Mouse (Mus musculus) cerebellum, adult 2 months (tissue): ENCODE measurements around the gene Sema6c. TPM values are rescaled to one million over a fixed set of nuclear protein-coding genes. Genes with fewer than 3 reads are reported as not detected.
"Not testable (repeated sequence)": the region's sequence is repeated elsewhere in the genome, so short reads cannot be mapped to it uniquely, and the experiment has no call there.

Experiments
- DNase-seq, 2 experiments: peaks; one replicate each; pipeline ENCODE4 v3.0.0; 2021
- H3K27ac ChIP-seq: fragments of 200-500 bp; 2 replicates; pipeline ENCODE4 v1.5.1; 2012; ENCODE audit warnings: low read length, control low read depth, inconsistent platforms; ENCODE audit not compliant: insufficient read depth
- H3K27me3 ChIP-seq: fragments of 200-500 bp; 2 replicates; pipeline ENCODE4 v1.6.1; 2012; ENCODE audit warnings: inconsistent platforms, mild to moderate bottlenecking, low read length, moderate library complexity; ENCODE audit not compliant: control insufficient read depth, insufficient read depth
- H3K4me1 ChIP-seq: fragments of 200-500 bp; 2 replicates; pipeline ENCODE4 v1.6.1; 2011; ENCODE audit warnings: low read length; ENCODE audit not compliant: control insufficient read depth, insufficient read depth
- H3K4me3 ChIP-seq: fragments of 200-500 bp; replicated peaks from 2 replicates; pipeline ENCODE3; 2011; ENCODE audit warnings: mild to moderate bottlenecking, low read depth, low read length, control low read depth; ENCODE audit not compliant: insufficient read depth
- CTCF ChIP-seq: fragments of 200-500 bp; IDR thresholded peaks from 2 replicates; pipeline ENCODE4 v1.5.1; 2011; ENCODE audit warnings: low read depth, mild to moderate bottlenecking, control low read depth, low read length, moderate library complexity, borderline replicate concordance; ENCODE audit not compliant: insufficient read depth
- POLR2A ChIP-seq: fragments of 200-500 bp; IDR thresholded peaks from 2 replicates; pipeline ENCODE4 v1.6.1; 2011; ENCODE audit warnings: low read length, control low read depth, borderline replicate concordance; ENCODE audit not compliant: insufficient read depth
- WGBS: fragments of 180-500 bp; shearing (Covaris S2); methylation state at CpG from one replicate; pipeline ENCODE4 v1.1.7; 2018; 5-methylcytosine and 5-hydroxymethylcytosine counted together
- polyA plus RNA-seq: library from polyadenylated mRNA; depleted of rRNA; stranded (reverse); fragments of >200 nt; gene quantifications from 2 replicates; pipeline ENCODE4 v1.2.3, GENCODE M21; 2012

Sema6c gene
- polyA plus RNA-seq, 1 experiment = 40.5 TPM

GRCm38 (mm10) chr3:95200132-95200531 is 39.9 kb downstream of the Sema6c start:
- Histone ChIP-seq H3K27me3 (no peaks in the 10 kb centered on the region), H3K4me3 (no peak overlapping the region), H3K27ac (no peak overlapping the region), H3K4me1 (peaks cover 2% of the 10 kb centered on the region; the same call in 1 of the 2 replicates)
- TF ChIP-seq POLR2A (no peak), CTCF (no peak)
- 78% methylated on average over 7 of the region's 7 CpGs for WGBS
- no peak for DNase-seq

GRCm38 (mm10) chr3:95200562-95200961 is 40.3 kb downstream of the Sema6c start:
- Histone ChIP-seq H3K4me1 (no peaks in the 10 kb centered on the region; the same call in 1 of the 2 replicates), H3K27ac (no peak overlapping the region), H3K4me3 (no peak overlapping the region), H3K27me3 (no peaks in the 10 kb centered on the region)
- TF ChIP-seq POLR2A (no peak), CTCF (no peak)
- no peak for DNase-seq
- WGBS = 70% methylated on average over 2 of the region's 2 CpGs

GRCm38 (mm10) chr3:95203880-95204279 is 43.6 kb downstream of the Sema6c start:
- no peak overlapping the region for H3K27ac ChIP-seq
- 91% methylated on average over 6 of the region's 6 CpGs for WGBS
- DNase-seq = no peak

GRCm38 (mm10) chr3:95208286-95208685 is 48.0 kb downstream of the Sema6c start:
- no peaks in the 10 kb centered on the region for H3K4me1 ChIP-seq
- no peaks in the 10 kb centered on the region for H3K27me3 ChIP-seq
- TF ChIP-seq CTCF (no peak), POLR2A (no peak)
- DNase-seq = no peak
- H3K4me3 ChIP-seq = no peak overlapping the region
- no peak overlapping the region for H3K27ac ChIP-seq
- whole genome bisulfite sequencing = 76% methylated on average over 4 of the region's 4 CpGs

More at GRCm38 (mm10) chr3:95203880-95204279, 43.6 kb downstream of the Sema6c start:
- H3K4me1 ChIP-seq = no peaks in the 10 kb centered on the region
- no peak overlapping the region for H3K4me3 ChIP-seq
- H3K27me3 ChIP-seq = no peaks in the 10 kb centered on the region
- TF ChIP-seq CTCF (no peak), POLR2A (no peak)

- TF ChIP-seq CTCF = no peak
- TF ChIP-seq POLR2A = no peak
- Histone ChIP-seq H3K27ac (no peak overlapping the region), H3K4me1 (no peaks in the 10 kb centered on the region), H3K4me3 (no peak overlapping the region), H3K27me3 (no peaks in the 10 kb centered on the region)
- 32% methylated on average over 2 of the region's 2 CpGs for WGBS
- DNase-seq = no peak
These were observed 50.3 kb downstream of the Sema6c start for GRCm38 (mm10) chr3:95210585-95210984.

GRCm38 (mm10) chr3:95212889-95213608 is 52.8 kb downstream of the Sema6c start:
- not testable (repeated sequence) for H3K27ac ChIP-seq, H3K4me1 ChIP-seq, DNase-seq, H3K27me3 ChIP-seq, H3K4me3 ChIP-seq
- 81% methylated on average over 10 of the region's 10 CpGs for WGBS

- no peaks in the 10 kb centered on the region for H3K27me3 ChIP-seq
- WGBS = 100% methylated on average over 1 of the region's 1 CpGs
- no peak overlapping the region for H3K4me3 ChIP-seq
- TF ChIP-seq CTCF = no peak
- TF ChIP-seq POLR2A = no peak
- DNase-seq = no peak
- H3K27ac ChIP-seq = no peak overlapping the region
- no peaks in the 10 kb centered on the region for H3K4me1 ChIP-seq
These were observed 53.3 kb downstream of the Sema6c start for GRCm38 (mm10) chr3:95213609-95213975.

GRCm38 (mm10) chr3:95216655-95217254 is 56.5 kb downstream of the Sema6c start:
- no peak for DNase-seq
- WGBS = 3% methylated on average over 4 of the region's 4 CpGs
- peak overlapping the region; percentile 70 for H3K4me3 ChIP-seq
- TF ChIP-seq CTCF = no peak
- no peak for TF ChIP-seq POLR2A
- H3K27me3 ChIP-seq = no peaks in the 10 kb centered on the region
- no peak overlapping the region for H3K27ac ChIP-seq
- no peaks in the 10 kb centered on the region for H3K4me1 ChIP-seq
